Mouse (Mus musculus) mouse trophoblast stem cell (cell line): ENCODE results near the gene Nck2.

Experiments
- in situ Hi-C, 2 experiments: fragments of 300-500 bp; cut with MseI, MboI; formaldehyde crosslinking; loops; 2 replicates in 1 of 2; 3 replicates in 1 of 2; pipeline ENCODE4 v1.15.1; 2025

The Nck2 gene

GRCm38 (mm10) chr1:43497951-43498350 is 53.6 kb downstream of the Nck2 start:
- in situ Hi-C loops = no loop called here

GRCm38 (mm10) chr1:43500121-43500520 is 55.7 kb downstream of the Nck2 start:
- in situ Hi-C loops = no loop called here

DNA sequence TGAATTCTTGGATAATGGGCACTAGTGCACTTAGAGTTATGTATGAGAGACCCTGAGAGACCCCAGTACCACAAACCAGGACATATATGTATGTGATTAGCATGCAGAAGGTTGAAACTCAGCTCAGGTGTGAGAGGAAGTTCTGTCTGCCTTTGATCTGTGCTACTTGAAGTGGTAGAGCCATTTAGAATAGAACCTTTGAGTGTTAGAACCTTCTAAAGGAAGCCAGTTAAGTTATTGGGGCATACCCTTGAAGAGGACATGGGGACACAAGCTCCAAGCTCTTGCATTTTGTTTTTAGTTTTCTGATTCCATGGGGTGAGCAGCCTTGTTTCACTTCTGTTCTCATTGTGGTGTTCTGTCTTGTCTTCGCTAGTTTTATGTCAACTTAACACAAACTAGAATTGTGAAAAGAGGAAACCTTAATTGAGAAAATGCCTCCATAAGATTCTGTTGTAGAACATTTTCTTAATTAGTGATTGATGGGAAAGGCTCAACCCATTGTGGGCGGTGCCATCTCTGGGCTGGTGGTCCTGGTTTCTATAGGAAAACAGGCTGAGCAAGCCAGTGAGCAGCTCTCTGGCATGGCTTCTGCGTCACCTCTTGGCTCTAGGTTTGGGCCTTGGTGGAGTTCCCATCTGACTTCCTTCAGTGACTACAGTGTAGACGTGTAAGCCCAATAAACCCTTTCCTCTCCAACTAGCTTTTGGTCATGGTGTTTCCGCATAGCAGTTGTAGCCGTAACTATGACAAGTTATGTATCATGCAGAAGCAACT is 57.0 kb downstream of the Nck2 start:
- in situ Hi-C loops = no loop called here

DNA sequence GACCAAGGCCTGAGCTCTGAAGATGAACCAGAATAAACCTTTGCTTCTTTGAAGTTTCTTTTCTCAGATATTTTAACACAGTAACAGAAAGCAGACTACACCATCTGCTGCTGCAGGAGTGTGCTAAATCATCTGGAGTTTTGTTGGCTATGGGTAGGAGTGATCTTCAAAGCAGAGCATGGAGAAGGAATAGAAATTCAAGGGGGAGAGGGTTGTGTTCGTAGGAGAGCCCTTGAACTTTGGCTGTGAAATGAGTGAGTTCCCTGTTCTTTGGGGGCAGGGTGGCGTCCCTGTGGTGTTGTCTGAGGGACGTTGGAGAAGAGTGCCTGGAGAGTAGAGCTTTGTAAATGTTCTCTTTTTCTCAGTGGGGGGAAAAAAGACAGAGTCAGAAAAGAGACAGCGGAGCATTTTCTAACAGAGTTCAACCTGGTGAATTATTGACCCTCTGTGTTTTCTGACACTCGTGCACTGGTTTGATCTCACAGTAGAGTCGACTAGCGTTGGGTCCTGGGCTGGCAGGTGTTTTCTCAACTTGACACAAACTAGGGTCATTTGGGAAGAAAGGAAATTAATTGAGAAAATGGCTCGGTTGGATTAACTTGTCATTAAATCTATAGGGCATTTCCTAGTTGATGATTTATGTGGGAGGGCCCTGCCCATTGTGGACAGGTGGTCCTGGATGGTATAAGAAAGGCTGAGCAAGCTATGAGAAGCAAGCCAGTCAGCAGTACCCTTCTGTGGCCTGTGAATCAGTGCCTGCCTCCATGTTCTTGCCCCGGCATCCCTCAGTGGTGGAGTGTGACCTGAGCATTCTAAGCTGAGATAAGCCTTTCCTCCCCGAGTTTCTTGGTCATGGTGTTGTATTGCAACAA is 57.8 kb downstream of the Nck2 start:
- in situ Hi-C loops = no loop called here

GRCm38 (mm10) chr1:43502792-43503146 is 58.4 kb downstream of the Nck2 start:
- in situ Hi-C loops = no loop called here

DNA sequence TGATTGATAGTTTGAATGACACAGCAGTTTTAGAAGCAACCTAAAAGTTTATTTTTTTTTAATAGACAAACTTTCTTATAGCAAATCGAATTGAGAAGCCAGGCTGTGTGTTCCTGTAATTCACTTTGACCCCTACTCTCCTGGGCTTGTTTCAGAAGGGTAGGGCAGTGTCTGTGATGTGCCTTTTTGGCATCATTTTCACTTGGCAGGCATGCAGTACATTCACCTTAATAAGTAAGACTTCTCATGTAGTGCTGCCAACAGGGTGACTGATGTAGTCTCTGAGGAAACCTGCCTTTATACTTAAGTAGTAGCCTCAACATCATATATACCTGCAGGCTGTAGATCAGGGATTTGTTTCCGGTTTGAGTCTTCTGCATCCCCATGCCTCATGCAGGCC is 58.9 kb downstream of the Nck2 start:
- in situ Hi-C loops = no loop called here

- in situ Hi-C loops = no loop called here
Observed at GRCm38 (mm10) chr1:43503676-43504075, 59.3 kb downstream of the Nck2 start.

DNA sequence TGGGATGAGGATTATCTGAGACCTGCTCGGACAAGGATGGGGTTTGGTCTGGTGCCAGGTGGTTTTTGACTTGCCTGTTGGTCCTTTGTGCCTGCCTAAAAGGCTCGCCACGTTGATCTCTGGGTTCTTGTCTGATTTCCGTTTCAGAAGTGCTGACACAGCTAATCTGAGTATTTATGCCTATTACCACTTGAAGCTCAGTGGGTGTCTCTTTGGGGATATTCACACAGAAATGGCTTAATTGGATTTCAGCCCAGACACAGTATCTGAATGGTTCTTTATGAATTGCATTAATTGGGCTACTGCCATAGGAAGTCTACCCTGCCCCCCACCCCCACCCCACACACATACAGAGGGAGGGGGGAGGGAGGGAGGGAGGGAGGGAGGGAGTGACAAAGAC is 59.9 kb downstream of the Nck2 start:
- in situ Hi-C loops = no loop called here

GRCm38 (mm10) chr1:43506638-43507037 is 62.3 kb downstream of the Nck2 start:
- in situ Hi-C loops = no loop called here

- in situ Hi-C loops = no loop called here
Observed at GRCm38 (mm10) chr1:43507809-43508208, 63.4 kb downstream of the Nck2 start.

- in situ Hi-C loops = no loop called here
Observed at GRCm38 (mm10) chr1:43511256-43511655, 66.9 kb downstream of the Nck2 start.

DNA sequence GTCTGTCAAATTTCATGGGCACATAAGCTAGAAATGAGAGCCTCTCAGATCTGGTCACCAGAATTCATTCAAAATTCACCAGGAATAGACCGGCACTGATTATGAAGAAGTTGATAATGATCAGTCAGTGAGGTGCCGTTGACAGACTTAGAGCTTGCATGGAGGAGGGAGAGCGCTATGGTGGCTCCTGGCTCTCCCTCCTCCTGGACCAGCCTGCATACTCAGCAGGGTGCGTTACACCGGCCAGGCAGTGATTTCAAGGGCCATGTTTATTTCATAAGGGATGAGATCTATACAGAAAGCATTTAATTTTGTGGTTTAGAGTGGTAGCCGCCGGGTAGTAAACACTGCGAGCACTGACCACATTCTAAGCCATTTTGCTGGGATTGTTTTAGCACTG is 67.3 kb downstream of the Nck2 start:
- in situ Hi-C loops = no loop called here

DNA sequence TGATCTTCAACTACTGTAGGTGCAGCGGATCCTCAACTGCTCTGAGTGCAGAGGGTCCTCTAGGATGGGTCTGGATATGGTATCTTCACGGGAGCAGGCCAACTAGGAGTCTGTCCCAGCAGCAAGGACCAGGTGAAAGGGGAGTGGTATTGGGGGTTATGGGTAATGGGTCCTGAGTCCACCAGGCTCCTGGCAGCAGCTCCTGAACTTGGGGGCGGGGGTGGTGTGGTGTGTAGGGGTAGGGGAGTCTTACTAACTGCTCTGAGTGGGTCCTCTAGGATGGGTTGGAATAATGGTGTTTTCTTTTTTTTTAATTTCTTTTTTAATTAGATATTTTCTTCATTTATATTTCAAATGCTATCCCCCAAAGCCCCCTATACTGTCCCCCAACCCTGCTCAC is 73.0 kb downstream of the Nck2 start:
- in situ Hi-C loops = no loop called here

- in situ Hi-C loops = no loop called here
Observed at GRCm38 (mm10) chr1:43520216-43520988, 76.0 kb downstream of the Nck2 start.

DNA sequence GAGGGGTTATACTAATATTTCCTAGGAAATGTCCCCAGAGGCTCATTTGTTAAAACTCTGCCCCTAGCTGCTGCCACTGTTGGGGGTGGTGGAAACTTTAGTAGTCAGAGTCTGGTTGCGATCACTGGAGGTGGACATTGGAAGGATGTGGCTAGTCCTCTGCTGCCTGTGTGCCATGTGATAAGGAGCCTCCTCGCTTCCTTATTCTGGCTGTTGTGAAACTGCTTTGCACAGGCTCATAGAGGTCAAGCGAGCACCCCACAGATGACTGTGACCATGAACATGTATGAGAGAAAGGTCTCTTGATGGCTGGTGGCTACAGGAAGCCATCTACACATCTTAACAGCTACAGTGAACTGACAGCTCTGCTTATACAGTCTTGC is 76.6 kb downstream of the Nck2 start:
- in situ Hi-C loops = no loop called here

DNA sequence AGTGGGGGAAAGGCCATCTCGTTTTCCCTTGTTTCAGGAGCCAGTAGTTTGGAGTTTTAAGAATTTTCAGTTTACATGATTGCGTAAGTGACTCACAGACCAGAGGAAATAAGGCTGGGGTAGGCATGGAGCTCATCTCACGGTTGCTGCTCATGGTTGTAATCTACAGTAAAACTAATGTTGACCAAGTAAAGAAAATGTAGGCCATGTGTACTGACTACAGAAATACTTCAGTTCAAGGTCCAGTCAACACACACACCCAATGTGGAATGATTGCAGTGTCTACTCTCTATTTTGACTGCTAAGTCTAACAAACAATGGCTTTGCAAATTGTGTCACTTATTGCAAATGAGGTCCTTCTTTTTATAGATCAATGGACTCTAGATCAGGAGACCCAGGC is 77.1 kb downstream of the Nck2 start:
- in situ Hi-C loops = no loop called here

DNA sequence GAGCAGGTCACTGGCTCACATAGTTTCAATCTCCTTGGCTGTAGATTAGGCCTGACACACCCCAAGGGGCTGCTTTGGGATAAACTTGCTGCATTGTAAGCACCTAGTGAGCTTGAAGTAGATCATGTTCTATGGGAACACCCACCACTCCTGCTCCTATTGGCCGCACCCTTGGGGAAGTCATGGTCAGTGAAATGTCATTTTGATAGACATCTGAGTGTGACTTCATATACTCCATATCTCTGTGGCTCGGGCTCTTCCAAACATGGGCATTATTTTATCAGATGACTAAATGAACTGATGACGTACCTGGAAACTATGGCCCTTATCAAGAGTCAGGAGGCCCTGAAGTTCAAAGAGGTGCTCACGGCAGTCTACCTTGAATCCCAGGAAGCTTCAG is 77.6 kb downstream of the Nck2 start:
- in situ Hi-C loops = no loop called here

DNA sequence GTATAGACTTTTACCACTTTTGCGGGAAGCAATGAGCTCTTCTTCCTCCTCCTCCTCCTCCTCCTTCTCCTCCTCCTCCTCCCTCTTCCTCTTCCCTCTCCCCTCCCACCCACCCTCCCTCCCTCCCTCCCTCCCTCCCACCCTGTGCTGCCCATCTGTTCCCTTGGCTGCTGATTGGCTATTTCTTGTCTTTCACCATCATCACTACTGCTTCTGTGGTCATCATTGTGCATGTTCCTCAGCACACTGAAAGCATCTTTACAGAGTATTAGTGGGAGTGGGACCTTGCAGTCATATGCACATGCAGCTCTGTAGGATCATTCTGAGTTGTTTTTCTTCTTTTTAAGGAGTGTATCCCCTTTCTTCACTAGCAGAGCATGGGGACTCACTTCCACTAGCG is 78.6 kb downstream of the Nck2 start:
- in situ Hi-C loops = no loop called here

DNA sequence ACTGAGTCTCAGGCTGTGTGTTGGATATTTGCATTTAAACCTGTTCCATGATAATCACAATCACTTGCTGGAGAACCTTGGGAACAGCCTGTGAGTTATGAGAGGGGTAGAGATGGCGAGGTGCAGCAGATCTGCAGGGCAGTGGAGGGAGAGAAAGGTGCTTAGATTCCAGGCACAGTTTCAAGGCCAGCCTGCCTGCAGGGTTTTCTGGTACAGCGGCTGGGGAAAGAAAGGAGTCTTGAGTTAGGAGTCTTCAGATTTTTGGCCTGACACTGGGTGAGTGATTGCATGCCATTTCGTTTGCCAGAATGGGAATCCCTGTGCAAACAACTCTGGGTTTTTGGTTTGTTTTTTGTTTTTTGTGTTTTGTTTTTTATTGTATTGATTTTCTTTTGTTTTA is 80.0 kb downstream of the Nck2 start:
- in situ Hi-C loops = no loop called here

DNA sequence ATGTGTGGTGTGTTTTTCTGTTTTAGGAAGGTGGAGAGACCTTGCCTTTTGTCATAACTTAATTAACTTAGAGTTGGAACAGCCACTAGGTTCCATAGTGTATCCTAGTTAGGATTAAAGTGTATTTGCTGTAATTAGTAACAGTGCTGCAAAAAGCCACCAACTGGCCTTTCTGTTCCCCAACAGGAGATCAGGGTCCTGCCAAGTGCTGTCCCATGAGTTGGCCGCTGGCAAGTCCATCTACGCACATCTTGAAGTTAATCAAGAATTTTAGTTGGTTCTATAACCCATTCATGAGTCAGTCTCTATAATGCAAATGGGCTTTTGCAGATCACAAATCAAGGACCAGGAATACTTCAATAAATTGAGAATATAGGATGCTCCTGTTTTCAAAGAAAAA is 83.9 kb downstream of the Nck2 start:
- in situ Hi-C loops = no loop called here

DNA sequence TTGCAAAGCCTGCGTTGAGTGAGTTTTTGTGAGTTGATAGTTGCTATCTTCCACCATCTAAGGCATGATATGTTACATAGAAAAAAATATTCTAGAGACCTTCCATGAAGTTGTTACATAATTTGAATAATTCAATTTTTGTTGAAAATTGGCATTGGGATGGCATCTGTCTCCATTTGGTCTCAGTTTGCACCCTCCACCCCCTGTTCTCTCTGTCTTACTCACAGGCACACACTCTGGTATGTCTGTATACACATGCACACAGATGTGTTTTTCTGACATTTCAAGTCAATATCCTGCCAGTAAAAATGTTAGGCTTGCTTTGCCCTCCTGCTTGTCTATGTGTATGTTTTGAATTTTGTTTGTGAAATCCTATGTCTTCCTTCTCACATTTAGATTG is 84.7 kb downstream of the Nck2 start:
- in situ Hi-C loops = no loop called here

- in situ Hi-C loops = no loop called here
Observed at GRCm38 (mm10) chr1:43530295-43531020, 86.1 kb downstream of the Nck2 start.
